Mouse (Mus musculus): Measurements from ENCODE around the gene Tkfc. TPM values are rescaled to one million over a fixed set of nuclear protein-coding genes. Genes with fewer than 3 reads are reported as not detected.

The Tkfc gene
- 1 to 10 TPM; 4.3 to 4.7 TPM for total RNA-seq (2023)

GRCm38 (mm10) chr19:10605293-10605900 is at the start of gene Tkfc, which contains the start of gene Ddb1:
Gene Tkfc, minus strand, starts transcription at chr19:10605654.
Gene Ddb1, plus strand, starts transcription at chr19:10605327.

GRCm38 (mm10) chr19:10634106-10634871 is 28.8 kb upstream of the Tkfc start, which contains the start of gene Vwce:
Gene Vwce, plus strand, starts transcription at chr19:10634213.

GRCm38 (mm10) chr19:10576690-10577561 is 28.5 kb downstream of the Tkfc start, which contains the start of the genes Cyb561a3 and Tmem138:
Gene Cyb561a3, plus strand, starts transcription at chr19:10577172.
Gene Tmem138, minus strand, starts transcription at chr19:10577362.

GRCm38 (mm10) chr19:10555624-10556510 is 49.6 kb downstream of the Tkfc start, which contains the start of gene Tmem216:
Gene Tmem216, minus strand, starts transcription at chr19:10556238.

Other genes starting within 250 kb of the Tkfc start
- not detected for gene Syt7, start 216.6 kb downstream of the Tkfc start, total RNA-seq (2023)
- gene Lrrc10b, start 148.2 kb downstream of the Tkfc start, total RNA-seq (2023) = not detected
- 1 to 10 TPM; 2.3 to 3.8 TPM for gene Ppp1r32, start 122.7 kb downstream of the Tkfc start, total RNA-seq (2023)
- 100 to 1,000 TPM; 105 to 110 TPM for gene Cpsf7, start 80.4 kb downstream of the Tkfc start, total RNA-seq (2023)
- gene Sdhaf2, start 79.5 kb downstream of the Tkfc start, total RNA-seq (2023) = 10 to 100 TPM; 35.0 to 43.7 TPM
- 1 to 10 TPM; 2.8 to 3.1 TPM for gene Tmem216, start 49.4 kb downstream of the Tkfc start, total RNA-seq (2023)
- 10 to 100 TPM; 30.3 TPM for gene Cyb561a3, start 28.5 kb downstream of the Tkfc start, total RNA-seq (2023)
- 1 to 10 TPM; 1.9 to 4.3 TPM for gene Tmem138, start 28.3 kb downstream of the Tkfc start, total RNA-seq (2023)
- gene Ddb1, start 327 bp downstream of the Tkfc start, total RNA-seq (2023) = 100 to 1,000 TPM; 103 to 134 TPM
- gene Vwce, start 28.6 kb upstream of the Tkfc start, total RNA-seq (2023) = not detected
- gene Pga5, start 72.4 kb upstream of the Tkfc start, total RNA-seq (2023) = not detected
- 10 to 100 TPM; 30.0 to 34.0 TPM for gene Vps37c, start 83.1 kb upstream of the Tkfc start, total RNA-seq (2023)
- gene Cd5, start 133.3 kb upstream of the Tkfc start, total RNA-seq (2023) = 1 to 10 TPM; 1.0 to 1.5 TPM
- gene Cd6, start 224.4 kb upstream of the Tkfc start, total RNA-seq (2023) = under 1 TPM; 0.21 to 0.82 TPM
- gene Slc15a3, start 234.1 kb upstream of the Tkfc start, total RNA-seq (2023) = 100 to 1,000 TPM; 139 to 150 TPM